Mouse (Mus musculus): ENCODE measurements around the gene Bmpr1b.

Bmpr1b gene

DNA sequence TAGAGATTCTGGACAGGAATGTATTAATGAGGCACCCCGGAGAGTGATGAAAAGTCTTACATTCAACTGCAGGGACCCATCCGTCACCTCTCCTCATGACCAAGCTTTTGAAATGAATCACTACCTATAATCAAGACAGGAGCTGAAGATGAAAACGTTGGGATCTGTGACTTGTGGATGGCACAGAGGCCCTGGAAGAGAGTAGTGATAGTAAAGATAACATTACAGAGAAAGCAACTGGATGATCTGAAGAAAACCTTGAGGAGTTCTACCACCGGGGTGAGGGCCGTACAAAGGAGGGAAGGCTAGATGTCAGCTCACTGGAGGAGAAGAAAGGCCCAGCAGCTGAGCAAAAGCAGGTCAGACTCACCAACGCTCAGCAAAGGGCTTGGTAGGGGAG, 120.7 kb downstream of the Bmpr1b start:
- no peak for ATAC-seq (ENCODE audit: insufficient number of reproducible peaks, low FRiP score, low TSS enrichment)

GRCm38 (mm10) chr3:142043463-142043862, 125.8 kb downstream of the Bmpr1b start:
- ATAC-seq (ENCODE audit: insufficient number of reproducible peaks, low FRiP score, low TSS enrichment) = no peak

GRCm38 (mm10) chr3:142043006-142043405, 126.2 kb downstream of the Bmpr1b start:
- no peak for ATAC-seq (ENCODE audit: insufficient number of reproducible peaks, low FRiP score, low TSS enrichment)

DNA sequence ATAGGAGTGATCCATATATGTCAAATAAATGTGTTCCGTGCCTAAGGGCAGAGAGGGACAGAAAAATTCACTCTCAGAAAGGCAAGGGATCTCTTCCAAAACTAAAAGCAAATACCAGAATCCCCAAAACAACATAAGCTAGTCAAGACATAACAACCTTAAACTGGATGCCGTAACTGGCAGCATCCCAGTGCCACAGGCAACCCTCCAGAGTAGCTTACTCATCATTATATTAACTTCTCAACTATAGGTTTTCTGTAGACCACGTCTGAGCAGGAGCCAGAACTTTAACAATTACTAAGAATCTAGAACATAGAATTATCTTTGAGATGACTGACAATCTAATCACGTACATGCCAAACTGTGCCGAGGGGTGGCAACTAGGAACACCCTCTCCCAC, 128.9 kb downstream of the Bmpr1b start:
- no peak for ATAC-seq (ENCODE audit: insufficient number of reproducible peaks, low FRiP score, low TSS enrichment)

GRCm38 (mm10) chr3:142034160-142034559, 135.1 kb downstream of the Bmpr1b start:
- ATAC-seq (ENCODE audit: insufficient number of reproducible peaks, low FRiP score, low TSS enrichment) = no peak

GRCm38 (mm10) chr3:142019716-142020115, 149.5 kb downstream of the Bmpr1b start:
- no peak for ATAC-seq (ENCODE audit: insufficient number of reproducible peaks, low FRiP score, low TSS enrichment)

DNA sequence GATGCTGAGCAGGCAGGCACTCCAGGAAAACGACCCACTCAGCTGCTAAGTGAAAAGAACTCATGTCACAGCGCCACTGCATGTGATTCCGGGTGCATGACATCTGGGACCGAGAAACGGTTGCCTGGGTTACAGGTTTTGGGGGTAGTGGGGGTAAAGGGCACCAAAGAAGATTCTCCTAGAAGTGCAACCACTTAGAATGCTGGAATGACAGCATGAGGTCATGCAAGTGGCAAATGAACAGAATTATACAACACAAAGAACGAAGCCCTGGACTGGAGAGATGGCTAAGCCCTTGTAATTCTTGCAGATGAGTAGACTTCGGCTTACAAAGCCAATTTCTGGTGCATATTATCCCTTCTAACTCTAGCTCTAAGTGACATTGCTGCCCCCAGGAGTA, 184.7 kb downstream of the Bmpr1b start:
- ATAC-seq (ENCODE audit: insufficient number of reproducible peaks, low FRiP score, low TSS enrichment) = no peak

- ATAC-seq (ENCODE audit: insufficient number of reproducible peaks, low FRiP score, low TSS enrichment) = peak; percentile 52; the same call in 1 of the 2 replicates
Measured at GRCm38 (mm10) chr3:141981613-141982432, 187.4 kb downstream of the Bmpr1b start.

DNA sequence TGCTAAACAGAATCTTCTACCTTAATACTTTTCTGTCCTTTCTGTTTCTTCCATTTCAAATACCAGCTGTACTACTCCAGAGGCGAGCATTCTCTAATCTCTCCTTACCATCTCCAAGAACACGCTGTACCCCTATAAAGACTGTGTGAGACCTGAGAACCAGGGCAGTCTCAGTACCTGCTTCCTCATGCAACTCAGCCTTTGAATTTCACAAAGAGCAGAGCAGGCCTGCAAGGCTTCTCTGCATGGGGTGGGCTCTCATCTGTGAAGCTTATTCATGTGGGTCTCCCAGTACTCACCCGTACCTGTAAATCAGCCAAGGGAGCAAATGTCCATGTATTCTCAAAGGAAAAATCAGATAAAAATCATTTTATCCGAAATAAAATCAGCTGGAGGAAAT, 203.0 kb downstream of the Bmpr1b start:
- ATAC-seq (ENCODE audit: insufficient number of reproducible peaks, low FRiP score, low TSS enrichment) = no peak

- no peak for ATAC-seq (ENCODE audit: insufficient number of reproducible peaks, low FRiP score, low TSS enrichment)
Measured at GRCm38 (mm10) chr3:141952931-141953330, 216.3 kb downstream of the Bmpr1b start.

DNA sequence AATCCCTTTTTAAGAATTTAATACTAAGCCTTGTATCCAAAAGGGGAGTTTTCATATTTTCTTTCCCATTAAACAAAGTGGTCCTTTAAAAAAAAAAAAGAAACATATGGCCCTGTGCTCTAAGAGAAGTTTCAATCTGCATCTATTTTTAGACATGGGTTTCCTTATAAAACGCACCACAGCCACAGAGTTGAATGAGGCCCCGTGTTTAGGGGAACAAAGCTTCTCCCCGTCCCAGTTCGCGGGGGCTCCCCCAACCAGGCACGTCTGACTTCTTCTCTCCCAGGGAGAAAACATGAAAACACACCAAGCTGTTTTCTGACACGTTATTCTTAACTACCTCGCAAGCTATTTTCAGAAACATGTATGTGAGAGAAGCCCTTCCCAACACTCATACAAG, 218.6 kb downstream of the Bmpr1b start:
- ATAC-seq (ENCODE audit: insufficient number of reproducible peaks, low FRiP score, low TSS enrichment) = no peak

- no peak for ATAC-seq (ENCODE audit: insufficient number of reproducible peaks, low FRiP score, low TSS enrichment)
Measured at GRCm38 (mm10) chr3:141948506-141948905, 220.7 kb downstream of the Bmpr1b start.

DNA sequence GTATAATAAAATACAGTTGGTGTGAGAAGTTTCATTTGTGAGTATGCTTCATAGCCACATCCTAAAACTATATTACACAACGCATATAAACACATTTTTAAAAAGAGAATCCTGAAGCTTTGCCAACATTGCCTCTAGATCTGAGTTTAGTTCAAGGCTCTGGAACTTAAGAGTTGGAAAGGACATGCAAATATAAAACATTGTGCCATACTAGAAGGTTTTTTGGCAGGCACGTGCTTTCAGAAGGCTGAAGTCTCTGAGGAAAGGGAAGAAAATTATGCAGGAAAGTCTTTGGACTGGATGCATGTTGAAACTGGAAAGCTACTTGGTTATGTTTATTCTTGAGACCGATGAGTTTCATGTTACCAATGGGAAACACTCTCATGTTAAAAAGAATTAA, 221.1 kb downstream of the Bmpr1b start:
- no peak for ATAC-seq (ENCODE audit: insufficient number of reproducible peaks, low FRiP score, low TSS enrichment)

DNA sequence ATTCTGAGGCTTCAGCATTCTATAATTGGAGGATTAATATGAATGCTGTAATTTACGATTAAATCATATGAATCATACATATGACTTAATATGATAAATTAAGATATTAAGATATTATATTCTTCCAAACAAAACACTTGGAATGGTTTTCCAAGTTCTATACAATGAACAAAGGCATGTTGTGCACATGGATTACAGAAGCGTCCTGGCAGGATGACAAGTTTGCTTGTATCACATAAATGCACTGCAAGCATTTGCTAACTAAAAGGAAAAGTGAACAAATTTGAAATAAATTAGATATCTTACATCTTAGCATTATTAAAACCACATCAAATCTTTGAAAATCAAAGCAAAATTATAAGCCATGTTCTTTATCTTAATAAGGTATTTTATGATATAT, 222.4 kb downstream of the Bmpr1b start:
- ATAC-seq (ENCODE audit: insufficient number of reproducible peaks, low FRiP score, low TSS enrichment) = no peak

DNA sequence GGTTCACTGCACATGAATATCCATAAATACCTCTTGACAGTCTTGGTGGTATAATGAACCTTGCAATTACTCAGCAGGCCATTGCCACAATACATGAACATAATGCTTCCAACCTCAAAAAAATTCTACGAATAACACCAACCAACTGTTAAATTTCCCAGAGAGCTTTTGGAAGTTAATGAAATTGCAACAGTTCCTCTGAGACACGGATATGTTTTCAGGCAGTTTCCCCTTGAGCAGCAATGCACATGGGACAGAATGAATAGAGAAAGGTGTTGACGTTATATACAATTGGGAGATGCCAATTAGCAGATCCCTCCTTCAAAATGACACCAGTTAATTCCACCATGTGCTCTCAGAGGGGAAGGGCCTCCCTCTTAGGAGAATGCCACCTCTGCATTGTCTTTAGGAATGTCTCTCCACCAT, 225.9 kb downstream of the Bmpr1b start:
- ATAC-seq (ENCODE audit: insufficient number of reproducible peaks, low FRiP score, low TSS enrichment) = no peak

GRCm38 (mm10) chr3:141940207-141940606, 229.0 kb downstream of the Bmpr1b start:
- ATAC-seq (ENCODE audit: insufficient number of reproducible peaks, low FRiP score, low TSS enrichment) = no peak

GRCm38 (mm10) chr3:141936594-141937272, 232.5 kb downstream of the Bmpr1b start:
- no peak for ATAC-seq (ENCODE audit: insufficient number of reproducible peaks, low FRiP score, low TSS enrichment)

DNA sequence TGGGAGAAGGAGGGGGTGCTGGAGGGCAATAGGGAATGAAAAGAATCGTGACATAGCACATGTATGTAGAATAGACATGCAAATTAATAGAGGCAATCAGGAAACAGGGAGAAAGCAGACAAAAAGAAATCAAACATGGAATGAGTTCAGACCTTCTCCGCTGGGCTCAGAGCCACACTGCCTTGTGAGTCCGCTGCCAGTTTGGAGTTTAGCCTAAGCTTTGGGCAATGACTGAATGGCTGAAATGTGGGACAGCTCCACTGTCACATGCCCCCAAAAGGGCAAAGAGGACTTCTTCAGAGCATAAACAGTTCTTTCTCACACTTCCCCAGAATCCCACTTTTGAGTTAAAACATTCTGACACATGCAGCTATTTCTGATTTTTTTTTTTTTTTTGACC, 236.3 kb downstream of the Bmpr1b start:
- ATAC-seq (ENCODE audit: insufficient number of reproducible peaks, low FRiP score, low TSS enrichment) = peak; percentile 65; the same call in 1 of the 2 replicates

DNA sequence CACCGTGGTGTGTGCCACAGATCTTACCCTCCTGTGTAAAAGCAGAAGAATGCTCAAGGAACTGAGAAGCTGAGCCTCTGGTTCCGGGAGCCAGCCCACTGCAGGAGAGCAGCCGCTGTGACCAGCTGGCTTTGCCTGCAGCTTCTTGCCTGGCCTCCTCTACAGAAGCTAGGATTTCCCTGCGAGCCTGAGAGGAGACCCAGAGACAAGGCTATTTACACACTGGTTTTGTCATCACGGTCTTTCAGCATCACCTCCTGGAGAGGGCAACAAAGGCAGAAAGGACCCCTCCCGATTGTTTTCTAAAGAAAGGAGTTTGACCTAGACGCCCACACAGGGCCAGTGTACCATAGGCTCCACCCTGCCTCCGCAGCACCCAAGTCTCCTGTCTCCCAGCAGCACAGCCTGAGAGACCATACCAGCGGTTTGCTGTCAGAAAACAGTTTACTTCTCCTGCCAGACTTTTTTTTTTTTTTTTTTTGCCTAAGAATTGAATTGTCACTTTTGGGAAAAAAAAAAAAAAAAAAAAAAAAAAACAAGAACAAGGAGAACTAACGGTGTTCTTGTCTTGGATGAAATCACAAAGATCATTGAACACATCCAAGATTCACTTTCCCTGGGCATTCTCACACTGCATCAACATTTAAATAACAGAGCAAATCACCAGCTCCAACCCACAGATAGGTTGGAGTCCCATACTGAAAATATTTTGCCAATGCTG, 237.7 kb downstream of the Bmpr1b start:
- ATAC-seq (ENCODE audit: insufficient number of reproducible peaks, low FRiP score, low TSS enrichment) = 0 out of 2 replicates have a peak, but pooled peaks have one; percentile 43

DNA sequence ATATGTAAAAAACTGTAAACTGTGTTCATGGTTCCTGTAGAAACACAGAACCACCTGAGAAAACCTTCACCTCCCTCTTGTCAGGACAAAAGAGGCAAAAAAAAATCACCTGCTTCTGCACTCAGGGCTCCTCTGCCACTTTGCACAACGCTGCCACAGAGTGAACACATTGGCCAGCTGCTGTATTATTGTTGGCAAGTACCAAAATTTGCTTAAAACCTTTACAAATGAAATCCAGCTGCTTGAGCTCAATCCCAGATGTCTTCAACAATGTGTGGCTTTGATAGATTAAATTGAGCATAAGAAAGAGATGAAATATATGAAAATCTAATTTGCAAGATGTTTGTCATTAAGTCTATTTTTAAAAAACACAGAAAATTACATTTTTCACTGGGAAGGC, 245.8 kb downstream of the Bmpr1b start:
- no peak for ATAC-seq (ENCODE audit: insufficient number of reproducible peaks, low FRiP score, low TSS enrichment)

DNA sequence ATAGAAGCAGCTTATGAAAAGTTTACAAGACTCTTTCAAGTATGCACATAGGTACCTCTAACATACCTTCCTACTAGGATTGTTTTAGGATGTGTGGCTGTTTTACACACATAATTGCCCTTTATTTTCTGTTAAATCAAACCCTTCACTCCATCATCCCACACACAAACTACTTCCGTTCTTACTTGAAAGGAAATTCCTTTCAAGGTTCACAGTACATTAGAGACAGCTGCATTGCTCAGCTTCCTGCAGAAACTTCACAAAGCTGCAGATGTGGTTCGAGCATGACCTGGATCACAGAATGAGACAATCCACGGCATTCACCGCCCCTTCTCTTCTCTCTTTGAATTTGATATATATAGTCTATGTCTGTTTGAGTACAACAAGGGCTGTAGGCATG, 248.1 kb downstream of the Bmpr1b start:
- no peak for ATAC-seq (ENCODE audit: insufficient number of reproducible peaks, low FRiP score, low TSS enrichment)
